Mouse (Mus musculus) megakaryocyte progenitor cell, adult 5-6 weeks (primary cell): ENCODE data around the gene Prkn. TPM values are rescaled to one million over a fixed set of nuclear protein-coding genes. Genes with fewer than 3 reads are reported as not detected.

ENCODE experiments used
- ATAC-seq: replicated peaks from 2 replicates; pipeline ENCODE4 v1.8.0; 2016; ENCODE audit warnings: mild to moderate bottlenecking, moderate TSS enrichment, inconsistent platforms; ENCODE audit not compliant: poor library complexity
- total RNA-seq, 2 experiments: library from RNA; stranded (forward) in 1 of 2; stranded (reverse) in 1 of 2; fragments of 157-497, 149-512 nt in 1 of 2; fragments of 200-1000 nt in 1 of 2; gene quantifications; 2 replicates each; pipeline versions ENCODE4 v1.2.3 to v1.2.4; 2015 to 2017

The Prkn gene
- total RNA-seq, 2 experiments from 2014 or later, result 0.25 to 0.57 TPM

- ATAC-seq, result no peak
Observed at GRCm38 (mm10) chr17:12052651-12053050, 1212.5 kb downstream of the Prkn start.

DNA sequence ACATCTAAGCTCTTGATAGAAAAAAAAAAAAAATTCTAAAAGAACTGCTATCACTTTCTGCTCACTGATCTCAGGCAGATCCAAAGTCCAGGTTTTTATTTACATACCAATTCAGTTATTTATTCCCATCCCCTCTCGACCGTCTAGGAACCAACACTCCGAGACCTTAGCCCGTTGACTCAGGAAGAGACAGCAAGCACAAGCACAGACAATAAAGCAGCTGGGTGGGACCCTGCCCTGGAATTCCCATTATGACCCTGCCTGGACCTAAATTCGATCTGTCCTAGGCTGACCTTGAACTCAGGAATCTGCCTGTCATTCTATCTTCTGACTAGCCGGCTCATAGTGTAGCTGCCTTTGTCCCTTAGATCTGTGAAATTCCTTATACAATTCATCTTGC, 1218.9 kb downstream of the Prkn start:
- no peak for ATAC-seq

GRCm38 (mm10) chr17:12061381-12061780, 1221.2 kb downstream of the Prkn start:
- ATAC-seq, result no peak

DNA sequence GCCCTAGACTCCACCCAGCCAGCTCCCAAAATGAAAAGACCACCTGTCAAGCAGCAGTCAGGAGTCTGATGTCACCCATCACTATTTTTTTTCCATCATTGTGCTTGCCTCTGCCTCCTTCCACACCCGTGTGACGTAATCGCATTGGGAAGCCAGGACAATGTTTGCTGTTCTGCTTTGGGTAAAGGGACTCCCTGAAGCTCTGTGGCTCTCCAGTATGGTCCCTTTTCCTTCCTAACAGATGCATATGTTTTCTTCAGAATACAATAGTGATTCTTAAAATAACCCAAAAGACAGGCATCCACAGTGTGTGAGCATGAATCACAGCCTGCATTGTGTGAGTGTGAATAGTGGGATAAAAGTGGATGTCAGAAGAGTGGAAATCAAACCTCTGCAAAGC, 1222.7 kb downstream of the Prkn start:
- no peak for ATAC-seq

- no peak for ATAC-seq
Observed at GRCm38 (mm10) chr17:12063533-12063932, 1223.3 kb downstream of the Prkn start.

DNA sequence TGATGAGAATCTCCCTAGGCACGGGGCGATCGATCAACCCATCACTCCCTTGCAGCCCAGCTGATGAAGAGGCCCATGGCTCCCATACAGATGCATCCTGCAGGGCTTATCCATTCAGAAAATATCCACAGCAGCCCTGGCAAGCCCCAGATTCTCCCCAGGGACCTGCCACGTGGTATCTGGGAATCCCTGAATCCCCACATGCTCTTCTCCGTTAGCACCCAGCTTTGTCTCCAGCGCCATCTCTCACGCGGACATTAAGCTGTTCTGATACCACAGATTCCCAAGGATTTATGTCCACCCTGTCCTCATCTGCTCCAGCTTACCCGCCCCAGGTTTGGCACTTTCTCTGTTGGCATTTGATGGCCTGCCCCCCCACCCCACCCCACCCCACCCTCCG, 1225.9 kb downstream of the Prkn start:
- ATAC-seq, result no peak

DNA sequence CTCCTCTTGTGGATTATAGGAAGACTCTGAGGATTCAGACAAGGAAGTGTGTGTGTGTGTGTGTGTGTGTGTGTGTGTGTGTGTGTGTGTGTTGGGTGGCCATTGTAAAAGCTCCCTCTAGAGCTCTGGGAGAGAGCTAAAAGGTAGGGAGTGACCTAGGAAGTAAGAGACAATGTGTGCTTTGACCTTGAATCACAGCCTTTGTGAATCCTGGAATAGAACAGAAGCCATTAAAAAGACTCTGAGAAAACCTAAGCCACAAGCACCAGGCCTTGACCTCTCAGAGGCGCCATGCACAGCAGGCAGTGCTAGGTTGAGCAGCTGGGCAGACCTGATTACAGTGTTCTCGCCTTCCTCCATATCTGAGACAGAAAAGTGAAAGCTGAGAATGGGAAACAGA, 1236.6 kb downstream of the Prkn start:
- no peak for ATAC-seq

DNA sequence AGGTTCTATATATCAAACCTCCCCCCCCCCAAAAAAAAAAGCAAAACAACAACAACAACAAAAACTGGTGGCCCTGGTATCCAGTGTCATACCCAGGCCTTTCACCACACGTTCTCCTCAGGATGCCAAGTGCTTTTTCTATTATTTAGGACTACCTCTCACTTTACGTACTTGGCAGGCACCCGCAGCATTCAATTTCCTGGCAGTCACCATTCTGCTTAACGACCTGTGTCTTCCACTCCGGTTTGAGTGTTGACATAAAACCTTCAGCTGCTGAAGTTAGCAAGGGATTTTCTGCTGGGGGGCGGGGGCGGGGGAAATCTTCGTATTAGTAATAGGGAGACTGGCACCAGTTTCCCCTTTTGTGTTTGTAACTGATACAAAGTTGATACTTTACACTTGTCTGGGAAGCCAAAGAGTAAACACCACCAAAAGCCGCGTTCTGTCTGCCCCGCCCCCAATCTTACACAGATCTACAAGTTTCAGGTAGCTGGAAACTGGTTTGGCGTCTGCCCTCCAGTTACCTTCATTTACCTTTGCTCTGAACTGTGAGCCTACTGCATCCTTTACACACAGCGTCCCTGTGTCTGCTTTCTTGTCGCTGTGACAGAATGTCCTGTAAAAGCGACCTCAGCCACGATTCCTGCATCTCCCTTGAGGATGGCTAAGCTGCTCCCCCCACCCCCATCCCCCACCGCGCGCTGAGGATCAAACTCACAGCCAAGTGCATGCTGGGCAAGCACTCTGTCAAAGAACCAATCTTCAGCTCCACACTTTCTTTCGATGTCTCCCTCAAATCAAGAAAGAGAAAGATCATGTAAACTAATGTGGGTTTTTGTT, 1240.7 kb downstream of the Prkn start:
- no peak for ATAC-seq

DNA sequence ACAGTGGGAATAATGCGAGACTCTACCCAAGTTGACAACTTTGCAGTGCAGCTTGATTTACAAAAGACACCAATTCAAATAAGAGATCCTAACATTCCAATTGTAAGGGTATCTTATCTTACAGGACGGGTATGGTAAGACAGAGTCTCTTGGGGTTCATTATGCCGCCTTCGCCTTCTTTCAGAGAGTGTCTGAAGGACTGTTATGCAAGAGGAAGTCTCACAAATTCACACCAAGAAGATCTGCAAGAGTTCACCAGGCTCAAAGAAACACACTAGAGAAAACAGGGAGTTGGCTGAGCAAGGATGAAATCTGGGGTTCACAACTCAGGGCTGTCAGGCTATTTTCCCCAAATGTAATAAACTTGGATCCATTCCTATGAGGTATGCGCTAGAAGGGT, 1242.0 kb downstream of the Prkn start:
- no peak for ATAC-seq

- no peak for ATAC-seq
Observed at GRCm38 (mm10) chr17:12090261-12090927, 1250.2 kb downstream of the Prkn start.

- no peak for ATAC-seq
Observed at GRCm38 (mm10) chr17:12092901-12093564, 1252.8 kb downstream of the Prkn start.

- ATAC-seq, result no peak
Observed at GRCm38 (mm10) chr17:12094016-12094415, 1253.8 kb downstream of the Prkn start.

DNA sequence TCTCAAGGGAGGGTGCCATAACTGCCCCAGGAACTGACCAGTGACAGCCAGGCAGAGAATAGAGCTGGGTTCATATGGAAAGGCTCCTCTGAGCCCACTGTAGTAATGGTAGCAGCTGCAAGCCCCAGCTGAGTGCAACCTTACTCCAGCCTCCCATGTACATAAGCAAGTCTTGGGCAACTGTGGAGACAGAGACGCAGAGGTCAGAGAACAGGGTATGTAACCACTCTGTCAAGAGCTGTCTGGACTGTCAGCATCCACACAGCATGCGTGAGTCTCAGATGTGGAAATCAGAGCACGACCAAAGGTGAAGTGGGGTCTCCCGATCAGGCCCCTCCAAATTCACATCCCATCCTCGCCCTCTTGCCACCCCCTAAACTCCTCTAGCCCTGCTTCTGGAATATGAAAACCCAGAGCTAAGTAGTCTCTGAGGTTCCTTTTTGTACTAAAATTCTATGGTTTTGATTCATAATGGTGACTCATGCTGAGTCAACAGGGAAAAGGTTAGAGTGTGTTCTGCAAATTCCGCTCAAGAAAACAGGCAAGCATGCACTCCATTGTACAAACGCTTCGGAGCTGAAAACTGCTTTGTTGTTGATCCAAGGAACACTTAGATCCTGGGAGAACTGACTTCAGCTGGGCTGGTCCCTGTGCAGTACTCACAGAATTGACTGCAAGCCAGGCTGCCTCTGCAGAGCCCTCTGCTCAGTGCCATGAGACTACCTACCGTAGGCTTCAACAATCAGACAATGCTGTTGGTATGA, 1254.8 kb downstream of the Prkn start:
- no peak for ATAC-seq

- peak; percentile 44; the same call in 1 of the 2 replicates for ATAC-seq
Observed at GRCm38 (mm10) chr17:12099415-12099814, 1259.2 kb downstream of the Prkn start.

GRCm38 (mm10) chr17:12102326-12102725, 1262.1 kb downstream of the Prkn start:
- no peak for ATAC-seq

DNA sequence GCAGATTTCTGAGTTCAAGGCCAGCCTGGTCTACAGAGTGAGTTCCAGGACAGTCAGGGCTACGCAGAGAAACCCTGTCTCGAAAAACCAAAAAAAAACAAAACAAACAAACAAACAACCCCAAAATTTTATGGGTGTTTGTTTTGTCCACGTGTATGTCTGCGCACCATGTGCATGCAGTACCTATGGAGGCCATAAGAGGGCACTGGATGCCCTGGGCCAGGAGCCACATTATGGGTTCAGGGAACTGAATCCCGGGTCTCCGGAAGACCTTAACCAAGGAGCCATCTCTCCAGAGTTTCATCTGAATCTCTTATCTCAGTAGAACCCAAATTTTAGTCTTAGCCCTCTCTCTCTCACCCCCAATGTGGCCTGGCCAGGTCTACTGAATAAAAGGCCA, 1263.6 kb downstream of the Prkn start:
- peak; percentile 80 for ATAC-seq

DNA sequence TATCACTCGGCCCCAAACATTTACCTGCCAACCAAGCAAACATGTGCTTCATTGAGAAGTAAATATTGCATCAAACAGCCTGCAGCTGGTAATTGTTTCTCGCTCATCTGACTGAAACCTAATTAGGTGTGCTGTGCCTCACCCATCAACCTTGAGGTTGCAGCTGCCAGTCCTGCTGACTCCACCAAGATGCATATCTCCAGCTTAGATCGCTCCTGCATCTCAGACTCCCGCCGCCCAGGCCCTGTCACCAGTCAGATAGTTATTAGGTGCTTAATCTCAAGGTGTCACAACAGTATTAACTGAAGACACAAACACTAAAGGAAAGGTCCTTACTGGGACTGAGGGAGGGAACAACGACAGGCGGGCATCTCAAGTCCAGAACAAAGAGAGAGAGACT, 1264.1 kb downstream of the Prkn start:
- no peak for ATAC-seq

DNA sequence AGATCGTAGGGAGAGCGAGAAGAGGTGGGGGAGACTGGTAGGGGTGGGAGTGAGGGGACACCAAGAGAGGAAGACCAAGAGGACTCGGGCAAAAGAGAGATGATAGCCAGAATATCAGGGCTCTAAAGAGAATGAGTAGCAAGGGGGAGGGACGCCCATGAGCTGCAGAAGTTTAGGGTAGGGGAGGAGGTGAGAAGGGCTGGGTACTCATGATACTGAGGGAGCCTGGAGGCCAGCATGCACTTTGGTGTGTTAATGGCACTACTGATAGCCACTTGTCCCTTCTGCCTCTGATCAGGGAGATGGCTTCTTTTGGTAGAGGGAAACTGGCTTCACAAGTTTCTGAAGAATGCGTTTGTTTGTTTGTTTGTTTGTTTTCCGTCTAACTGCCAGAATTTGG, 1264.5 kb downstream of the Prkn start:
- ATAC-seq, result no peak

DNA sequence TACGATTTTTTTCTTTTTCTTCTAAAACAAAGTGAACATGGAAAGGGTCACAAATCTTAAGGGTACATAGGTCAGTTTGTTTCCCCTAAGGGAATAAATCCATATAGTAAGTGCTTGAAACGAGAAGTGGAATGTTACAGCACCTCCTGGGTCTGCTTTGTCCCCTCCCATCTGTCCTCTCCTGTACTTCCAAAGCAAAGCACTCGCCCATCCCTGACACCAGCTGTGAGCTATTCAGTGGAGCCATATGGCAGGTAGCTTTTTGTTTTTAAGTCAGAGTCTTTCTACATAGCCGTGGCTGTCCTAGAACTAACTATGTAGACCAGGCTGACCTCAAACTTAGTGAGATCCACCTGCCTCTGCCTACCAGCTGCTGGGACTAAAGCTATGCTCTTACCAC, 1266.1 kb downstream of the Prkn start:
- ATAC-seq, result no peak
